Mouse (Mus musculus) induced T-regulatory cell, adult 2 months (primary cell): Measurements from ENCODE around the gene Plpp3.
A peak's percentile ranks its signal among the peaks of the same experiment; 100 is the strongest.

ENCODE experiments used
- DNase-seq: peaks from one replicate; pipeline ENCODE4 v3.0.0-alpha.2; 2012; ENCODE audit warnings: low read depth

The Plpp3 gene

GRCm38 (mm10) chr4:105157276-105158168 is at the start of gene Plpp3:
Gene Plpp3, plus strand, starts transcription at chr4:105157347.
- peak; percentile 3 for DNase-seq

- DNase-seq, result no peak
Observed at GRCm38 (mm10) chr4:105107943-105108640, 49.1 kb upstream of the Plpp3 start.

DNA sequence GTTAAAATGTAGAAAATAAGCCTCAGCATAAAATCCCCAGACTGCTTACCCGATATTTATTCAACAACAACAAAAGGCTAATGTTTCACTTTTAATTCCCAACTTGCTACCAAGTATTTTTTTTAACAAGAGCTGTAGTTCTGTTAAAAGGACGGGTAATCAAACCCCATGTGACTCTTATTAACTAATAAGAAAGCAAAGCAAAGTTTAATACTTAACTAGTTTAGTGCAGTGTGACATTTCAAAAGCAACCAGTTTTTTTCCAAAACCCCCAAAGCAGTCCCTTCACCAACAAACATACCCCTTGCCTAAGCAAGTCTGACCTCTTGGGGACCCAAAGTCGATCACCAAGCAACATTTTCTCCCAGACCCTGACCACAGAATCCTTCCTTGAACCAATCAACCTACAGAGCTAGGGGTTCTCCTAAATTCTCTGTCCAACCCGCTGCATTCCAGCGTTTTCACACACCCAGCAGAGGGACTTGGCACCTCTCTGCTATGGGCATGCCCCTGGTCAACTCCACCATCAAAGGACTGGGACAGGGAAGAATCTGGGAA is 48.4 kb upstream of the Plpp3 start:
- DNase-seq, result no peak

- DNase-seq, result peak; percentile 12
Observed at GRCm38 (mm10) chr4:105109199-105109989, 47.8 kb upstream of the Plpp3 start, which contains the start of gene Prkaa2. Gene Prkaa2, minus strand, starts transcription at chr4:105109890.

DNA sequence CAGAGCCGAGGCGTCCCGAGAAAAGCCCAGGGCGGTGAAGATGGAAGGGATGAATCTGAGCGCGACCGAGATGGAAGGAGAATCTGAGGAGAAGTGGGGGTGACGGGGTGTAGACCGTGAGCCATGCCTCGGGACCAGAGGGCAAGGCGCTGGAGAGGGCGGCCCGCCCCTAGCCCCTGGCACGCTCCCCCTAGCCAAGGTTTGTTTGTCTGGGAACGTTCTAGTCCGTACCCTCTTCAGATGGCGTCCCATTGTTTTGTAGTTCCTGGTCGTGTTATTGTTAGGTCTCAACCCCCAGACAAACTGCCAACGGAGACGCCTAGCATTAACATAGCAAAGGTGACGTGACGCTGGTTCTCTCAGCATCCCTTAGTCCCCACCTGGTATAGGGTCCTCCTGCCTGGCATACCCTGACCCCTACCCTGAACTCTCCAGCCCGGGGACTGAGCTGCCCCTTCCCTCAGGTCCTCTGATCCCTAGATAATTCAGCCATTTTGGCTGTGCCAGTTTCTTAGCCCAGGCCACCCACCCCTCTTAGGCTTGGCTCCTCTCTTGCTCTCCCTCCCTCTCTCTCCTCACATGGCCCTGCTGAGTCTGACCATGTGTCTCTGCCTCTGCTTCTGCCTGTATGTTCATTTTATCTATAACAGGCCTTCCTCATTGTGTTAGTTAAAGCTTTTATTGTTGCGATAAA is 47.0 kb upstream of the Plpp3 start:
- no peak for DNase-seq

GRCm38 (mm10) chr4:105110684-105111035 is 46.5 kb upstream of the Plpp3 start:
- DNase-seq, result no peak

GRCm38 (mm10) chr4:105111770-105112169 is 45.4 kb upstream of the Plpp3 start:
- DNase-seq, result no peak

DNA sequence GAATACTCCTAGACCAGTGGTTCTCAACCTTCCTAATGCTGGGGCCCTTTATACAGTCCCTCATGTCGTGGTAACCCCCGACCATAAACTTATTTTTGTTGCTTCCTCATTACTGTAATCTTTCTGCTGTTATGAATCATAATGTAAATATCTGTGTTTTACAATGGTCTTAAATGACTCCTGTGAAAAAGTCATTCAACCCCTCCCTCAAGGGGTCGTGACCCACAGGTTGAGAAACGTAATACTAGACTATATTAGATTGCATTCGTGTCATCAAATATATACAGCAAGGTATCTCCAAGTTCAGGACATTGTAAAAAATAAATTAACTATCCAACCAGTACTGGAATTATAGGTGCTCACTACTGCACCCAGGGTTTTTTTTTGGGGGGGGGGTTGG is 44.1 kb upstream of the Plpp3 start:
- DNase-seq, result no peak

GRCm38 (mm10) chr4:105113468-105113867 is 43.7 kb upstream of the Plpp3 start:
- no peak for DNase-seq

DNA sequence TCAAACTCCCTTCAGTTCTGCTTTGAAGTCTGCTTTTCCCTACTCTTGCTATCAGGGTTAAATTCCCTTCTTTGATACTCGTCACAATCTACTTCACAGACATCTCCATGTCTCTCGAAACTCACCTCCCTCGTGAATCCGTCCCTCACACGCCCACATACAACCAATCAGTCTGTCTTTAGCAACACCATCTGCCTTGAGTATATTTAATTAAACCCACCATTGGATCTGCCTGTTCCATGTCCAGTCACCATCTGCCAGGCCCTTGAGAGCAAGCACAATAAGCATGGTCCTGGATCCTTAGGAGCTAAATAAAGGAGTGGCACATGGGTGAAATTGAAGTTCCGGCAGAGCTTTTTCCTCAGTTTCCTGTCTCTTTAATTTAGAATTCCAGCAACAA is 36.1 kb upstream of the Plpp3 start:
- no peak for DNase-seq

DNA sequence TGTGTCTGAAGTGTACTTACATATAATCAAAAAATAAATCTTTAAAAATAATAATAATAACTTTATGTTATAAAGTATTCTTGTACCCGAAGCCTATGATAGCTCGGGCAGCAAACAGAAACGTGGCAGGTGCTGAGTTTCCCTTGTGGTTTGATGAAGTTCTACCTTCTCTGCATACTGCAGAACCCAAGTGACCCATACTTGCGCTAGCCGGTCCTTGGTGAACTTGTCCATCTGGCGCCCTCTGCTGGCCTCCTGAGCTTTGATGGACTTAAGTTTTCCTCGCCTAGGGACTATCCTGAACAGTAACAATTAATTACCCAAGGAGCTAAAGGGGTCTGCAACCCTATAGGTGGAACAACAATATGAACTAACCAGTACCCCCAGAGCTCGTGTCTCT is 34.7 kb upstream of the Plpp3 start:
- peak; percentile 11 for DNase-seq

- no peak for DNase-seq
Observed at GRCm38 (mm10) chr4:105129212-105129611, 27.9 kb upstream of the Plpp3 start.

GRCm38 (mm10) chr4:105131756-105132314 is 25.3 kb upstream of the Plpp3 start:
- no peak for DNase-seq

- DNase-seq, result no peak
Observed at GRCm38 (mm10) chr4:105133350-105134050, 23.6 kb upstream of the Plpp3 start.

DNA sequence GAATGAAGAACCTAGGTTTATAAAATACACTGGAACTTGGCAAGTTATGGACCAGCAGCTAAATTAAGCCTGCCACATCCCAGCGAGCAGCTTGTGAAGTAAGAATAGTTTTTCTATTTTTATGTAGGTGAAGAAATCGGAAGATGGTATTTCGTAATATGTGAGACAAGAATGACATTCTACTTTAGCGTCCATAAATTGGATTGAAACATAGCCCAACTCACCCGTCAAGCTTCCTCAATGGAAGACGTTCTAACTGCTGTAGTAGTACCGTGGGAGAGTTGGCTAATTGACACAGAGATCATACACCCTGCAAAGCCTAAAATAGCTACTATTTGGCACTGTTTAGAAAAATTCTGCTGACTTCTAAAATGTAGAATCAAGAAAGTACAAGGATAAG is 7.7 kb upstream of the Plpp3 start:
- no peak for DNase-seq

- DNase-seq, result peak; percentile 33
Observed at GRCm38 (mm10) chr4:105151911-105152690, 5.0 kb upstream of the Plpp3 start.

- no peak for DNase-seq
Observed at GRCm38 (mm10) chr4:105153227-105153626, 3.9 kb upstream of the Plpp3 start.

DNA sequence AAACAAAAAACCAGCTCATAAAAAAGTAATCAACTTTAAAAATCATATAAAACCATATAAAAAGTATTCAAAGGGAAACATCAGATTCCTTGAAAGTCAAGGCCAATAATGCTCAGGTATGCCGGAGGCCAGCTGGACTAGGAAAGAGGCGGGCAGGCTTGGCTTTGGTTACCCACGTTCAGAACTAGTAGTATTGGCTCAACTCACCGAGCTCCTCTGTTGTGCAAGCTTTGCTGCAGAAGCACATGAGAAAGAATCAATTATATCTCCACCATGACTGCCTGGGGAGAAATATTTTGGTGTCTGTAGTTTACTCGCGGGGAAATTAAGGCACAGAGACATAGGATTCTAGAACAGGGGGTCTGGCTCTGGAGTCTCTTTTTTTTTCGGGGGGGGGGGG is 866 bp upstream of the Plpp3 start:
- DNase-seq, result no peak

DNA sequence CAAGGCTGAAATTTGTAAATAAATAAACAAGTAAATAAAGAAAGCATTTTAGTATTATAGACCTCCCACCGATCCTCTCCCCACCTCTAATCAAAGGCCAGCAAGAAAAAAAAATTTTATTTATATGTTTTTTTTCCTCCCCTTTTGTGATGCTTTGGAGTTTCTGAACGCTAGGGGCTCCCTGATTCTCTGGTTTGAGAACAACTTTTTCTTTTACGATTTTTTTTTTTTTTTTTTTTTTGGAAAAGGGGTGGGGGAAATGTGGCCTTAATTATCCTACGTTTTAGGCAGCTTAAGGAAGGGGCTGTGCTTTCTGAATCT is 232 bp upstream of the Plpp3 start:
- DNase-seq, result peak; percentile 3

GRCm38 (mm10) chr4:105158169-105158555 is 1.0 kb downstream of the Plpp3 start:
- peak; percentile 30 for DNase-seq
